Mouse (Mus musculus) CH12.LX (cell line): Measurements from ENCODE around the gene Myo1g. TPM values are rescaled to one million over a fixed set of nuclear protein-coding genes. Genes with fewer than 3 reads are reported as not detected.

Experiments used
- DNase-seq: peaks from one replicate; pipeline ENCODE4 v3.0.0-alpha.2; 2013; ENCODE audit errors: extremely low read depth
- H3K27ac ChIP-seq: 2 replicates; pipeline ENCODE4 v1.5.1; 2012; ENCODE audit warnings: low read depth, mild to moderate bottlenecking, control low read depth, moderate library complexity; ENCODE audit not compliant: insufficient read depth
- H3K27me3 ChIP-seq: replicated peaks from 2 replicates; pipeline ENCODE3; 2012; ENCODE audit warnings: inconsistent platforms
- H3K36me3 ChIP-seq, 2 experiments: replicated peaks in 1 of 2; 2 replicates each; pipeline versions ENCODE3 to v1.6.1; 2012; ENCODE audit warnings: inconsistent platforms in 1 of 2, low read length in 1 of 2, mild to moderate bottlenecking in 1 of 2, mixed read lengths in 1 of 2, moderate library complexity in 1 of 2; ENCODE audit not compliant: control insufficient read depth in 1 of 2, insufficient read depth in 1 of 2
- H3K4me1 ChIP-seq, 2 experiments: 2 replicates each; pipeline ENCODE4 v1.6.1; 2012; ENCODE audit warnings: inconsistent platforms in 1 of 2, moderate library complexity in 1 of 2; ENCODE audit not compliant: insufficient read depth in 2 of 2, control insufficient read depth in 1 of 2
- H3K4me2 ChIP-seq: 2 replicates; pipeline ENCODE4 v1.6.1; 2012; ENCODE audit warnings: low read depth, mild to moderate bottlenecking, control low read depth; ENCODE audit not compliant: poor library complexity, insufficient read depth, severe bottlenecking
- H3K4me3 ChIP-seq, 3 experiments: fragments of 150-350 bp in 1 of 3; sonication (generic) in 1 of 3; replicated peaks in 1 of 3; 2 replicates each; pipeline versions ENCODE3 to v1.5.1; 2011 to 2012; ENCODE audit warnings: low read depth in 2 of 3, low read length in 2 of 3, mild to moderate bottlenecking in 2 of 3, moderate library complexity in 2 of 3, control low read depth in 1 of 3, improper control_type of control experiment in 1 of 3, inconsistent platforms in 1 of 3, mixed read lengths in 1 of 3; ENCODE audit not compliant: poor library complexity in 1 of 3
- H3K79me2 ChIP-seq: replicated peaks from 2 replicates; pipeline ENCODE4 v1.6.1; 2012; ENCODE audit warnings: mild to moderate bottlenecking, moderate library complexity; ENCODE audit not compliant: control insufficient read depth, poor library complexity, insufficient read depth, severe bottlenecking; ENCODE audit errors: extremely low read depth
- H3K9ac ChIP-seq: 2 replicates; pipeline ENCODE4 v1.6.1; 2012; ENCODE audit warnings: low read depth, mild to moderate bottlenecking, control low read depth, moderate library complexity; ENCODE audit not compliant: insufficient read depth
- H3K9me3 ChIP-seq: replicated peaks from 2 replicates; pipeline ENCODE3; 2012; ENCODE audit warnings: low read length, inconsistent platforms, mixed read lengths
- BHLHE40 ChIP-seq: IDR thresholded peaks from 2 replicates; pipeline ENCODE4 v1.6.1; 2011; ENCODE audit warnings: mild to moderate bottlenecking, low read depth, low read length, improper control_type of control experiment
- CHD2 ChIP-seq: IDR thresholded peaks from 2 replicates; pipeline ENCODE4 v1.6.1; 2011; ENCODE audit warnings: low read length, improper control_type of control experiment
- E2F4 ChIP-seq: IDR thresholded peaks from 2 replicates; pipeline ENCODE4 v1.6.1; 2011; ENCODE audit warnings: low read depth, low read length, improper control_type of control experiment; ENCODE audit not compliant: insufficient replicate concordance
- ELF1 ChIP-seq: IDR thresholded peaks from 2 replicates; pipeline ENCODE4 v1.6.1; 2014; ENCODE audit warnings: low read depth, mild to moderate bottlenecking, inconsistent platforms, low read length, improper control_type of control experiment
- EP300 ChIP-seq: IDR thresholded peaks from 2 replicates; pipeline ENCODE4 v1.6.1; 2011; ENCODE audit warnings: low read length, improper control_type of control experiment
- ETS1 ChIP-seq: conservative IDR thresholded peaks from 2 replicates; pipeline ENCODE4 v1.6.1; 2012; ENCODE audit warnings: low read depth, mild to moderate bottlenecking, inconsistent platforms, low read length, improper control_type of control experiment, moderate library complexity
- GABPA ChIP-seq: IDR thresholded peaks from 2 replicates; pipeline ENCODE4 v1.6.1; 2012; ENCODE audit warnings: low read depth, low read length, improper control_type of control experiment, inconsistent platforms; ENCODE audit not compliant: insufficient replicate concordance
- HCFC1 ChIP-seq: IDR thresholded peaks from 2 replicates; pipeline ENCODE4 v1.6.1; 2012; ENCODE audit warnings: low read depth, mild to moderate bottlenecking, inconsistent platforms, low read length, improper control_type of control experiment
- IRF4 ChIP-seq: IDR thresholded peaks from 2 replicates; pipeline ENCODE4 v1.6.1; 2014; ENCODE audit warnings: low read depth, mild to moderate bottlenecking, inconsistent platforms, low read length, improper control_type of control experiment
- JUN ChIP-seq: IDR thresholded peaks from 2 replicates; pipeline ENCODE4 v1.6.1; 2011; ENCODE audit warnings: low read depth, mild to moderate bottlenecking, low read length, improper control_type of control experiment, moderate library complexity; ENCODE audit not compliant: insufficient read depth
- KAT2A ChIP-seq: IDR thresholded peaks from 2 replicates; pipeline ENCODE4 v1.6.1; 2012; ENCODE audit warnings: low read length, improper control_type of control experiment, inconsistent platforms; ENCODE audit not compliant: insufficient replicate concordance
- MAFK ChIP-seq: IDR thresholded peaks from 2 replicates; pipeline ENCODE4 v1.6.1; 2011; ENCODE audit warnings: low read length, improper control_type of control experiment; ENCODE audit not compliant: insufficient replicate concordance
- MEF2A ChIP-seq: IDR thresholded peaks from 2 replicates; pipeline ENCODE4 v1.6.1; 2014; ENCODE audit warnings: low read depth, mild to moderate bottlenecking, inconsistent platforms, low read length, improper control_type of control experiment, borderline replicate concordance
- MXI1 ChIP-seq: IDR thresholded peaks from 2 replicates; pipeline ENCODE4 v1.6.1; 2011; ENCODE audit warnings: mild to moderate bottlenecking, low read depth, low read length, improper control_type of control experiment
- NELFE ChIP-seq: IDR thresholded peaks from 2 replicates; pipeline ENCODE4 v1.6.1; 2011; ENCODE audit warnings: low read depth, low read length, improper control_type of control experiment
- PAX5 ChIP-seq: IDR thresholded peaks from 2 replicates; pipeline ENCODE4 v1.6.1; 2012; ENCODE audit warnings: low read length, inconsistent platforms, mixed read lengths
- POLR2A ChIP-seq: IDR thresholded peaks from 2 replicates; pipeline ENCODE4 v1.6.1; 2011; ENCODE audit warnings: low read depth, mild to moderate bottlenecking, improper control_type of control experiment, low read length
- POLR2AphosphoS2 ChIP-seq: IDR thresholded peaks from 2 replicates; pipeline ENCODE4 v1.6.1; 2011; ENCODE audit warnings: low read depth, low read length, improper control_type of control experiment
- RAD21 ChIP-seq: IDR thresholded peaks from 2 replicates; pipeline ENCODE4 v1.6.1; 2011; ENCODE audit warnings: low read depth, mild to moderate bottlenecking, low read length, improper control_type of control experiment, moderate library complexity
- TCF12 ChIP-seq: IDR thresholded peaks from 2 replicates; pipeline ENCODE4 v1.6.1; 2014; ENCODE audit warnings: low read depth, mild to moderate bottlenecking, inconsistent platforms, low read length, improper control_type of control experiment
- UBTF ChIP-seq: IDR thresholded peaks from 2 replicates; pipeline ENCODE4 v1.6.1; 2012; ENCODE audit warnings: low read depth, mild to moderate bottlenecking, inconsistent platforms, low read length, improper control_type of control experiment, moderate library complexity
- USF1 ChIP-seq: IDR thresholded peaks from 2 replicates; pipeline ENCODE4 v1.6.1; 2014; ENCODE audit warnings: low read depth, mild to moderate bottlenecking, inconsistent platforms, low read length, improper control_type of control experiment
- USF2 ChIP-seq: conservative IDR thresholded peaks from 2 replicates; pipeline ENCODE4 v1.6.1; 2011; ENCODE audit warnings: low read depth, low read length, improper control_type of control experiment
- ZC3H11A ChIP-seq: IDR thresholded peaks from 2 replicates; pipeline ENCODE4 v1.6.1; 2012; ENCODE audit warnings: low read depth, mild to moderate bottlenecking, inconsistent platforms, low read length, improper control_type of control experiment
- ZMIZ1 ChIP-seq: IDR thresholded peaks from 2 replicates; pipeline ENCODE4 v1.6.1; 2012; ENCODE audit warnings: low read depth, mild to moderate bottlenecking, inconsistent platforms, low read length, improper control_type of control experiment
- ZNF384 ChIP-seq: IDR thresholded peaks from 2 replicates; pipeline ENCODE4 v1.6.1; 2012; ENCODE audit warnings: low read depth, low read length, improper control_type of control experiment, inconsistent platforms
- dilution Hi-C: fragments of 300-500 bp; cut with MboI; formaldehyde crosslinking; loops from 2 replicates; pipeline ENCODE4 v1.14.3; 2020; ENCODE audit warnings: low sequenced_read_pairs; ENCODE audit not compliant: extremely low pct_unique_long_range_greater_than_20kb, extremely low pct_ligation_motif_present
- in situ Hi-C: fragments of 300-500 bp; cut with MboI; formaldehyde crosslinking; loops from 3 replicates; pipeline ENCODE4 v1.14.3; 2019; ENCODE audit warnings: low sequenced_read_pairs, low pct_ligation_motif_present, low pct_unique_long_range_greater_than_20kb, mixed read lengths
- polyA plus RNA-seq: library from polyadenylated mRNA; unstranded; fragments of >175 nt; gene quantifications from 2 replicates; pipeline ENCODE4 v1.2.1, GENCODE M21; 2012; ENCODE audit warnings: low read depth; ENCODE audit not compliant: insufficient read length
- total RNA-seq, 2 experiments: library from RNA; depleted of rRNA; stranded (reverse); fragments of 300-350 nt in 1 of 2; fragments of >200 nt in 1 of 2; gene quantifications; 2 replicates each; pipeline ENCODE4 v1.2.3; 2012 to 2014

Myo1g gene
- total and polyA plus RNA-seq, 3 experiments: 268 to 335 (median 284) TPM

DNA sequence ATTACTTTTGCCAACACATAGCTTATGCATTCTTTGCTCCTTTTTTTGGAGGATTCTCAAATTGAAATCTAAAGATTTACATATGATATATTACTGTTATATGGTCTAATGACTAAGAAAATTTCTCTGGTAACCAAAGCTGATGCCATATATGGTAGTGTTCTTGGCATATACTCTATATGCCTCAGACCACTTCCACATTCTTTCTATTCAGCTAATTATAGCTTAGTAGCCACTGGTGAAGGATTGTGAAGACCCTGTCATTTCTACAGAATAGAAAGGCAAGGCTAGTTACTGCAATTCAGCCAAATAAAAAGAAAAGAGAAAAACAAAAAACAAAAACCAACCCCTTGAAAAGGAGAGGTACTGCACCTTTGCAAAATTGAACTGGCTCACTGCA lies 48.7 kb downstream of the Myo1g start:
- no peak for TF ChIP-seq IRF4
- TF ChIP-seq PAX5: no peak
- no peak for TF ChIP-seq ZMIZ1
- no peak for TF ChIP-seq MAFK
- no peak for TF ChIP-seq POLR2AphosphoS2
- TF ChIP-seq TCF12: no peak
- TF ChIP-seq EP300: no peak
- no peak for TF ChIP-seq USF2
- no peak for TF ChIP-seq JUN
- TF ChIP-seq ZC3H11A: no peak
- no peak for TF ChIP-seq HCFC1
- TF ChIP-seq NELFE: no peak
- TF ChIP-seq KAT2A: no peak
- TF ChIP-seq UBTF: no peak
- TF ChIP-seq BHLHE40: no peak
- no peak for TF ChIP-seq MXI1
- no peak for TF ChIP-seq ZNF384
- TF ChIP-seq E2F4: no peak
- TF ChIP-seq RAD21: no peak
- TF ChIP-seq, all 38 proteins: peak for 0
- H3K27me3 ChIP-seq: no peaks in the 10 kb centered on the region
- peaks cover 68% of the 10 kb centered on the region for H3K79me2 ChIP-seq
- H3K4me1 ChIP-seq: peaks cover 3 to 45% of the 10 kb centered on the region in 2 experiments; a peak in 3 of 4 replicates
- dilution Hi-C loops: no loop called here
- no peak overlapping the region for H3K27ac ChIP-seq
- H3K4me2 ChIP-seq: peak overlapping the region; percentile 100
- peaks cover 10 to 57% of the 10 kb centered on the region in 2 experiments for H3K36me3 ChIP-seq
- in situ Hi-C loops: loop anchor here (25.0 kb wide), 1 partner anchor 290 kb away; no protein-coding TSS in a partner anchor
- no peak for DNase-seq
- peak overlapping the region; percentile 97 for H3K9ac ChIP-seq
- H3K9me3 ChIP-seq: no peaks in the 10 kb centered on the region
- peak overlapping the region; percentile 59 to 76 (median 66) for H3K4me3 ChIP-seq

DNA sequence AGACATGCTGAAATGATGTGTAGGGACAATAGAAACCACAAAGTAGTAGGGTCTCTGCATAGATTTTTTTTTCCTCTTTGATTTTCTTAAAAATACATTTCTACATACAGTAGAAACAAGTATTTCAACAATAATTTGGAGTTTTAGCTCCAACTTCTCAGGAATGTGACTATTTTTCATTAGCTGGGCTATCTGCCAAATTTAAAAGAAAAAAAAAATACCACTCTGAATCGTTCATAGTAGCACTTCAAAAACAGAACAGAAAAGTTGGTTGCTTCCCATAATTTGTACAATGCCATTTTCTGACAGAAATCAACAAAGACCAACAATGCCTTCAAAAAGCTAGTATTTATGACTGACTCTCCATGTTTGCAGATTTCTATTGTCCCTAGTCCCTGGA lies 49.3 kb downstream of the Myo1g start:
- no peak for TF ChIP-seq HCFC1
- no peak for TF ChIP-seq ELF1
- no peak for TF ChIP-seq POLR2A
- no peak for TF ChIP-seq GABPA
- no peak for TF ChIP-seq MXI1
- TF ChIP-seq USF1: no peak
- TF ChIP-seq MEF2A: no peak
- no peak for TF ChIP-seq USF2
- TF ChIP-seq JUN: no peak
- no peak for TF ChIP-seq ETS1
- TF ChIP-seq CHD2: no peak
- TF ChIP-seq KAT2A: no peak
- DNase-seq: no peak
- dilution Hi-C loops (no loop called here), in situ Hi-C loops (loop anchor here (25.0 kb wide), 1 partner anchor 291 kb away; no protein-coding TSS in a partner anchor)
- Histone ChIP-seq H3K4me2 (peak overlapping the region; percentile 100), H3K79me2 (peaks cover 68% of the 10 kb centered on the region), H3K4me1 (peaks cover 3 to 45% of the 10 kb centered on the region in 2 experiments; a peak in 3 of 4 replicates), H3K36me3 (peaks cover 13 to 63% of the 10 kb centered on the region in 2 experiments), H3K9me3 (no peaks in the 10 kb centered on the region), H3K4me3 (peak overlapping the region; percentile 48 to 76 (median 66)), H3K9ac (peak overlapping the region; percentile 97), H3K27ac (no peak overlapping the region), H3K27me3 (no peaks in the 10 kb centered on the region)
